Mouse (Mus musculus) myocyte (in vitro differentiated cells): Measurements from ENCODE around the gene Ppp2r2d.

Experiments used
- CEBPB ChIP-seq: IDR thresholded peaks from 2 replicates; pipeline ENCODE4 v1.6.1; 2011; ENCODE audit warnings: mild to moderate bottlenecking, moderate library complexity; ENCODE audit not compliant: poor library complexity, insufficient read depth, severe bottlenecking
- E2F4 ChIP-seq: IDR thresholded peaks from one replicate; pipeline ENCODE4 v1.6.1; 2011; ENCODE audit warnings: mild to moderate bottlenecking, control low read depth, moderate library complexity; ENCODE audit not compliant: insufficient read depth
- MAX ChIP-seq: IDR thresholded peaks from one replicate; pipeline ENCODE4 v1.6.1; 2011; ENCODE audit warnings: low read depth, mild to moderate bottlenecking, control low read depth
- MYOG ChIP-seq, 3 experiments: IDR thresholded peaks; one replicate each; pipeline ENCODE4 v1.6.1; 2011; ENCODE audit warnings: control low read depth in 2 of 3, low read depth in 2 of 3, mild to moderate bottlenecking in 2 of 3; ENCODE audit not compliant: insufficient read length in 2 of 3, control insufficient read depth in 1 of 3, insufficient read depth in 1 of 3
- POLR2A ChIP-seq: IDR thresholded peaks from one replicate; pipeline ENCODE4 v1.6.1; 2011; ENCODE audit warnings: low read depth, mild to moderate bottlenecking, control low read depth, moderate library complexity; ENCODE audit not compliant: insufficient read length
- POLR2AphosphoS2 ChIP-seq: IDR thresholded peaks from one replicate; pipeline ENCODE4 v1.6.1; 2011; ENCODE audit warnings: low read depth, control low read depth; ENCODE audit not compliant: insufficient read length
- TCF12 ChIP-seq: IDR thresholded peaks from one replicate; pipeline ENCODE4 v1.6.1; 2011; ENCODE audit warnings: mild to moderate bottlenecking, control low read depth; ENCODE audit not compliant: poor library complexity, insufficient read depth, severe bottlenecking

GRCm38 (mm10) chr7:138921611-138922010 lies 75.7 kb downstream of the Ppp2r2d start:
- TF ChIP-seq TCF12 (no peak), POLR2A (no peak), POLR2AphosphoS2 (no peak), CEBPB (no peak), E2F4 (no peak), MYOG (IDR thresholded peaks at IDR 0.05; ENCODE audit: control insufficient read depth in 1 of 3, insufficient read depth in 1 of 3, insufficient read length in 2 of 3, low read depth in 2 of 3) (no peak), MAX (no peak)
